Mouse (Mus musculus) left cerebral cortex, adult 9 months (tissue): ENCODE data around the gene Traf1.

Source experiments
- DNase-seq, 2 experiments: peaks; one replicate each; pipeline ENCODE4 v3.0.0; 2022; ENCODE audit warnings: low spot score in 2 of 2

Traf1 gene

GRCm38 (mm10) chr2:34966243-34966934 is 4.8 kb upstream of the Traf1 start:
- DNase-seq, result no peak

- DNase-seq, result no peak
Observed at GRCm38 (mm10) chr2:34965806-34966205, 4.2 kb upstream of the Traf1 start.

- no peak for DNase-seq
Observed at GRCm38 (mm10) chr2:34965293-34965692, 3.7 kb upstream of the Traf1 start.

- no peak for DNase-seq
Observed at GRCm38 (mm10) chr2:34964651-34965050, 3.1 kb upstream of the Traf1 start.

GRCm38 (mm10) chr2:34964230-34964629 is 2.7 kb upstream of the Traf1 start:
- DNase-seq, result no peak

- no peak for DNase-seq
Observed at GRCm38 (mm10) chr2:34963371-34963956, 1.9 kb upstream of the Traf1 start.

- DNase-seq, result no peak
Observed at GRCm38 (mm10) chr2:34962893-34963292, 1.3 kb upstream of the Traf1 start.

GRCm38 (mm10) chr2:34962211-34962610 is 639 bp upstream of the Traf1 start:
- no peak for DNase-seq

GRCm38 (mm10) chr2:34960966-34961365 is 606 bp downstream of the Traf1 start:
- DNase-seq, result no peak

- DNase-seq, result no peak
Observed at GRCm38 (mm10) chr2:34960466-34960865, 1.1 kb downstream of the Traf1 start.

GRCm38 (mm10) chr2:34958582-34958981 is 3.0 kb downstream of the Traf1 start:
- DNase-seq, result no peak

- no peak for DNase-seq
Observed at GRCm38 (mm10) chr2:34958036-34958435, 3.5 kb downstream of the Traf1 start.

GRCm38 (mm10) chr2:34957405-34957804 is 4.2 kb downstream of the Traf1 start:
- no peak for DNase-seq

GRCm38 (mm10) chr2:34956941-34957340 is 4.6 kb downstream of the Traf1 start:
- DNase-seq, result no peak

- no peak for DNase-seq
Observed at GRCm38 (mm10) chr2:34954344-34954743, 7.2 kb downstream of the Traf1 start.

GRCm38 (mm10) chr2:34953547-34954116 is 7.9 kb downstream of the Traf1 start:
- DNase-seq, result no peak

- DNase-seq, result no peak
Observed at GRCm38 (mm10) chr2:34953018-34953417, 8.6 kb downstream of the Traf1 start.

GRCm38 (mm10) chr2:34951469-34951868 is 10.1 kb downstream of the Traf1 start:
- no peak for DNase-seq

GRCm38 (mm10) chr2:34948622-34949021 is 12.9 kb downstream of the Traf1 start:
- no peak for DNase-seq

GRCm38 (mm10) chr2:34946046-34946445 is 15.5 kb downstream of the Traf1 start:
- no peak for DNase-seq

GRCm38 (mm10) chr2:34945580-34945979 is 16.0 kb downstream of the Traf1 start:
- no peak for DNase-seq

GRCm38 (mm10) chr2:34944761-34945160 is 16.8 kb downstream of the Traf1 start:
- DNase-seq, result no peak

- no peak for DNase-seq
Observed at GRCm38 (mm10) chr2:34943556-34944120, 17.9 kb downstream of the Traf1 start.
